In genomic region chr1:34472427-34473300, GRCm38 (mm10) we compare ENCODE assay signal across 1 mouse cellular context.
TF ChIP-seq lines count a peak whose summit lies in the region.

No protein-coding gene starts in this region.

TF ChIP-seq in MEL, 35 proteins besides CTCF, POLR2A, EP300 and RAD21 (continued from another document):
- TF ChIP-seq RCOR1 (IDR thresholded peaks at IDR 0.05; ENCODE audit: low read depth, low read length) (no peak), MAFK (IDR thresholded peaks at IDR 0.05; ENCODE audit: borderline replicate concordance, low read depth, low read length) (no peak), TBP (IDR thresholded peaks at IDR 0.05; ENCODE audit: low read depth, low read length) (no peak), TAL1 (IDR thresholded peaks at IDR 0.05; ENCODE audit: low read length) (no peak), CHD1 (IDR thresholded peaks at IDR 0.05; ENCODE audit: low read depth, low read length) (no peak), TCF12 (IDR thresholded peaks at IDR 0.05; ENCODE audit: low read depth, low read length) (no peak; the same call in 1 of the 2 replicates), MXI1 (IDR thresholded peaks at IDR 0.05; ENCODE audit: low read depth, low read length) (peak; percentile 28), ETS1 (IDR thresholded peaks at IDR 0.05; ENCODE audit: low read depth, low read length) (no peak), NELFE (IDR thresholded peaks at IDR 0.05; ENCODE audit: low read depth, low read length) (no peak), MAZ (IDR thresholded peaks at IDR 0.05; ENCODE audit: low read depth, low read length) (peak; percentile 85; the same call in 1 of the 2 replicates), POLR2AphosphoS5 (IDR thresholded peaks at IDR 0.05; ENCODE audit: borderline replicate concordance, low read depth, low read length) (no peak), MEF2A (IDR thresholded peaks at IDR 0.05; ENCODE audit: extremely low read depth, insufficient replicate concordance, low read depth, low read length, poor library complexity, severe bottlenecking) (no peak), JUND (IDR thresholded peaks at IDR 0.05; ENCODE audit: low read depth, low read length) (no peak), UBTF (IDR thresholded peaks at IDR 0.05; ENCODE audit: borderline replicate concordance, insufficient read depth, low read depth, low read length) (no peak)
